Mouse (Mus musculus): ENCODE measurements around the gene Myb.

Myb gene

GRCm38 (mm10) chr10:21160537-21161358 is at the start of gene Myb:
Gene Myb, minus strand, starts transcription at chr10:21160984.
- DNase-seq (ENCODE audit: low spot score) = peak; percentile 69

- DNase-seq (ENCODE audit: low spot score) = no peak
Measured at GRCm38 (mm10) chr10:21207378-21207777, 46.6 kb upstream of the Myb start.

GRCm38 (mm10) chr10:21206232-21206631 is 45.4 kb upstream of the Myb start:
- DNase-seq (ENCODE audit: low spot score) = no peak

GRCm38 (mm10) chr10:21204496-21205085 is 43.8 kb upstream of the Myb start:
- DNase-seq (ENCODE audit: low spot score) = no peak

GRCm38 (mm10) chr10:21203886-21204285 is 43.1 kb upstream of the Myb start:
- DNase-seq (ENCODE audit: low spot score) = no peak

GRCm38 (mm10) chr10:21203461-21203860 is 42.7 kb upstream of the Myb start:
- no peak for DNase-seq (ENCODE audit: low spot score)

- no peak for DNase-seq (ENCODE audit: low spot score)
Measured at GRCm38 (mm10) chr10:21200761-21201160, 40.0 kb upstream of the Myb start.

GRCm38 (mm10) chr10:21200322-21200721 is 39.5 kb upstream of the Myb start:
- DNase-seq (ENCODE audit: low spot score) = no peak

- peak; percentile 88 for DNase-seq (ENCODE audit: low spot score)
Measured at GRCm38 (mm10) chr10:21196646-21197116, 35.9 kb upstream of the Myb start.

- DNase-seq (ENCODE audit: low spot score) = no peak
Measured at GRCm38 (mm10) chr10:21195597-21195996, 34.8 kb upstream of the Myb start.

GRCm38 (mm10) chr10:21193935-21194505 is 33.2 kb upstream of the Myb start:
- no peak for DNase-seq (ENCODE audit: low spot score)

GRCm38 (mm10) chr10:21193088-21193934 is 32.5 kb upstream of the Myb start:
- DNase-seq (ENCODE audit: low spot score) = no peak

- no peak for DNase-seq (ENCODE audit: low spot score)
Measured at GRCm38 (mm10) chr10:21192436-21192835, 31.7 kb upstream of the Myb start.

- no peak for DNase-seq (ENCODE audit: low spot score)
Measured at GRCm38 (mm10) chr10:21189756-21190397, 29.1 kb upstream of the Myb start.

GRCm38 (mm10) chr10:21189275-21189601 is 28.5 kb upstream of the Myb start:
- no peak for DNase-seq (ENCODE audit: low spot score)

- peak; percentile 66 for DNase-seq (ENCODE audit: low spot score)
Measured at GRCm38 (mm10) chr10:21188564-21189274, 27.9 kb upstream of the Myb start.

- DNase-seq (ENCODE audit: low spot score) = no peak
Measured at GRCm38 (mm10) chr10:21187847-21188246, 27.1 kb upstream of the Myb start.

GRCm38 (mm10) chr10:21186733-21187132 is 25.9 kb upstream of the Myb start:
- no peak for DNase-seq (ENCODE audit: low spot score)

GRCm38 (mm10) chr10:21178711-21179110 is 17.9 kb upstream of the Myb start:
- no peak for DNase-seq (ENCODE audit: low spot score)

- no peak for DNase-seq (ENCODE audit: low spot score)
Measured at GRCm38 (mm10) chr10:21178281-21178680, 17.5 kb upstream of the Myb start.

- DNase-seq (ENCODE audit: low spot score) = no peak
Measured at GRCm38 (mm10) chr10:21172650-21173200, 11.9 kb upstream of the Myb start.

All from c-Kit-positive CD71-positive TER-119-positive erythroid progenitor cells, embryonic 14.5 days (primary cell).